Mouse (Mus musculus) Patski (cell line): ENCODE measurements around the gene Mdk. TPM values are rescaled to one million over a fixed set of nuclear protein-coding genes. Genes with fewer than 3 reads are reported as not detected.

Source experiments
- ATAC-seq: fragments of 100-300 bp; one replicate; pipeline ENCODE4 v1.8.0; 2021
- CTCF ChIA-PET: fragments of 350-600 bp; sonication (Branson Sonifier 250); formaldehyde crosslinking; loops from one replicate; lab custom pipeline; 2022; ENCODE audit warnings: inconsistent platforms; lab: Charles Lee
- POLR2A ChIA-PET: fragments of 350-600 bp; sonication (Branson Sonifier 250); formaldehyde crosslinking; loops from one replicate; lab custom pipeline; 2022; ENCODE audit warnings: antibody characterized with exemption, inconsistent platforms; lab: Charles Lee
- DNase-seq: peaks from one replicate; pipeline ENCODE4 v3.0.0-alpha.2; 2011; ENCODE audit warnings: low read depth, low spot score
- H3K27me3 ChIP-seq: fragments of 371-371 bp; one replicate; pipeline ENCODE4 v1.5.1; 2021
- CTCF ChIP-seq: fragments of 100-300 bp; IDR thresholded peaks from one replicate; pipeline ENCODE4 v1.5.1; 2021
- in situ Hi-C: fragments of 300-500 bp; cut with MboI; formaldehyde crosslinking; loops from 3 replicates; pipeline ENCODE4 v1.11.1; 2018; ENCODE audit warnings: low pct_unique_long_range_greater_than_20kb, mixed read lengths
- polyA plus RNA-seq: library from polyadenylated mRNA; unstranded; gene quantifications from one replicate; pipeline ENCODE4 v1.2.3, GENCODE M21; 2021

Mdk gene
- polyA plus RNA-seq, 1 experiment from 2014 or later = 0.13 TPM

DNA sequence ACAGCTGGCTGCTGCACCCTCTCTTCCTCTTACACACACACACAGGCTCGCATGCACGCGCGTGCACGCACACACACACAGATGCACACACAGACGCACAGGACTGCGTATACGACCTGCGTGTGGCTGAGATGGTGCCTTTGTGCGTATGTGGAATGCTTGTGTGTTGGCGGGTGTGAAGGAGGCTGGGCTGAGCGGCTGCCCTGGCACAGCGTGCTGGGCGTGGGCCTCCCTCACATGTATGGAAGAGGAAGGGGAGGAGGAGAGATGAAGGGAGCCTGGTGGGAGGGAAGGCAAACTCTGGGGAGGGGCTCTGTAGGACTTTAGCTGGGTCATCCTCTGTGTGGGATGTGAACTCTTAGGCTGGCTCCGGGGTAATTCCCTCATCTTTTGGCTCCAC, 6.7 kb downstream of the Mdk start:
- in situ Hi-C loops = loop anchor here (5.0 kb wide), 1 partner anchor 143 kb away; no protein-coding TSS in a partner anchor
- no peak for DNase-seq
- ATAC-seq = no peak
- ChIA-PET CTCF (interaction anchor here (1.0 to 1.4 kb wide), 3 partner anchors 10 to 19 kb away, joined by 3 to 4 read pairs (median 3); no protein-coding TSS in a partner anchor), POLR2A (no interaction called here)
- H3K27me3 ChIP-seq = peaks cover 12% of the 10 kb centered on the region
- no peak for TF ChIP-seq CTCF

DNA sequence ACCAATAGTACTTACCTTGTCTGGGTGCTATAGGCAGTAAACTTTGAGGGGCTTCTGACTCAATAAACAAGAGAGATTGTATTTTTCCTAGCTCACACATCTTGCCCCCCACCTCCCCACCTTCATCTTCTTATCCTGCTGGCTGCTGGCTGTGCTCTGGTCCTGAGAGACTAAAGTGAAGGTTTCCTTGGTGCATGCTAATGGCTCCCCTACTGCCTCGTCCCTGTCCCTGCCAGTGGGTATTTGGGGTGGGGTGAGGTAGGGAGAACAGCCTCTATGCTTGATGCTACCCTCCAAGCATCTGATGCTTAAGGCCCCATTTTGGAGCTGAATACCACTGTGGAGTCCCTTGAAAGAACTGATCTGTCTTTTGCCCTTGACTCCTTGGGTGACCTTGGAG, 7.4 kb downstream of the Mdk start:
- POLR2A ChIA-PET = no interaction called here
- no peak for ATAC-seq

GRCm38 (mm10) chr2:91923415-91924337, 8.4 kb downstream of the Mdk start:
- CTCF ChIA-PET = interaction anchor here (1.0 to 1.2 kb wide), 2 partner anchors 21 to 145 kb away, joined by 3 read pairs; no protein-coding TSS in a partner anchor
- ATAC-seq (no peak), DNase-seq (no peak)
- peaks cover 12% of the 10 kb centered on the region for H3K27me3 ChIP-seq
- TF ChIP-seq CTCF = no peak
- POLR2A ChIA-PET = no interaction called here
- in situ Hi-C loops = no loop called here

More for the DNA sequence above, 7.4 kb downstream of the Mdk start:
- H3K27me3 ChIP-seq = peaks cover 12% of the 10 kb centered on the region
- DNase-seq = no peak
- in situ Hi-C loops = loop anchor here (5.0 kb wide), 1 partner anchor 142 kb away; no protein-coding TSS in a partner anchor
- TF ChIP-seq CTCF = no peak
- CTCF ChIA-PET = interaction anchor here (1.3 to 1.4 kb wide), 2 partner anchors 9 to 12 kb away, joined by 3 to 4 read pairs; no protein-coding TSS in a partner anchor

DNA sequence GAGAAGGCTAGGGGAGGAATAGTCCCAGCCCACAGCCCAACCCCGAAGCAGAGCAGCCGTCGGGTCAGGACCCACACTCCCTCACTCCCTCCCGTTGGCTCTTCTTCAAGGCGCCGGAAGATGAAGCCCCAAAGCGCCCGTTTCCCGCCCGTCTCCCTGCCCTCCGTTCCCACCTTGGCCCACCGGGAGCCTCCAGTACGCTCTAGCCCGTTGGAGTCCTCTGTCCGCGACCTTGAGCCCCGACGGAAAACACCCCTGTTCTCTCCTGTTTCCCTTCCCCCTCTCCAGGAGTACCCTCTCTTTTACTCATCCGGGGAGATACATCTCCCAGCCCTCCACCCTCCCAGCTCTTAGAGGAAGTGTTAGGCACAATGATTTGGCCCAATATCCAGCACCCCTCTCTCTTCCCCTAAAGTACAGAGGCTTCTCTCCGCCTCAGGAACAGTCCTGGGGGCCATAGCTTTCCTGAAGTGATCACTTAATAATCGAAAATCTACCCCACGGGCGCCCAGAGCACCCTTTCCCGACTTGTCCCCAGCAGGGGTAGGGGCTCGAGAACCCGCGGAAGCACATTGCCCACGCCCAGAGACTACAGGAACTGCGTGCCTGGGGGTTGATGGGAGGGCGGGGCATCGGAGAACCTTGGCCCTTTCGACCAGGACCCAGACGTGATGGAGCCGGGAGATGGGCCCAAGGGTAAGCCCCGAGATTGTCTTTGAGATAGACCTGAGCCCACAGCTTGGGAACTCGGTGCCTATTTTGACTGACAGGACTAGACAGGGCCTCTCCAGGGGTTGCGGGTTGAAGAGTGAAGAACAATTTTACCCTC, 9.3 kb downstream of the Mdk start:
- no peak for ATAC-seq
- TF ChIP-seq CTCF = no peak
- POLR2A ChIA-PET = no interaction called here
- H3K27me3 ChIP-seq = peaks cover 12% of the 10 kb centered on the region
- CTCF ChIA-PET = no interaction called here
- no peak for DNase-seq
- in situ Hi-C loops = no loop called here

DNA sequence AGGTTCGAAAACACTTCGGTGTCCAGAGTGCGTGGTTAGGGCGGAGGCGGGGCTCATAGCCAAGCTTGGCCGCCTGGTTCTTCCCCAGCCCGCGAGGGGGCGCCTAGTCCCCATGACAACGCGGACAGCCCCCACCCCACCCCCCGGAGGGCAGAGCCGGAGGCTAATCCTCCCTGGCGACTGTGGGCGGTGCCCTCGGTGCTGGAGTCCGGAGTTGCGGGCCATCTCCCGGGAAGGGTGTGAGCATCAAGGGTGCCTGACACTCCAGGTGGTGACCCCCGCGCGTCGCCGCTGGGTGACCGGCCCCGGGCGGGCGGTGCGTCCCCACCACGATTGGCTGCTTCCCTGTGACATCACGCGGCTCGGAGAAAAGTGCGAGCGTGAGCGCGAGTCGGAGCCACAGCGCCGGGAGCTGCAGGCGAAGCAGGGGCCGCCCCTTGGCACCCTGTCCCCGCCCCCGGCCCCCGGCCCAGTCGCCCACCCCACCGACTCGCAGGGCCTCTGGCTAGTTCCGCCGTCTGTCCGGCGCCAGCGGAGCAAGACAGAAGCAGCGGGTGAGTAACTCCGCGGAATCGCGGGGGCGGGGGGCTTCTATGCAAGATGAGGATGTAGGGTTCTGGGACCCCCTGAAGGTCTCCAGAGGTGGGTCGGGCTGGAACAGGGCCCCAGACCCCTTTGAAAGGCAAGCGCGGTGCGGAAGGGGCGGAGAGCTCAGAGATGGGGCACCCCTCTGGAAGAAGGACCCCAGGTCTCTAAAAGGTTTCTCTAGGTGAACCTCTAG, 10.1 kb downstream of the Mdk start:
- no peak for TF ChIP-seq CTCF
- DNase-seq (no peak), ATAC-seq (peak; percentile 40)
- peaks cover 12% of the 10 kb centered on the region for H3K27me3 ChIP-seq
- ChIA-PET POLR2A (interaction anchor here (0.6 kb wide), 1 partner anchor 62 kb away, joined by 4 read pairs; no protein-coding TSS in a partner anchor), CTCF (no interaction called here)
- in situ Hi-C loops = no loop called here

GRCm38 (mm10) chr2:91921181-91921789, 10.8 kb downstream of the Mdk start:
- TF ChIP-seq CTCF = no peak
- ChIA-PET POLR2A (interaction anchor here (0.6 kb wide), 1 partner anchor 61 kb away, joined by 4 read pairs; no protein-coding TSS in a partner anchor), CTCF (no interaction called here)
- peaks cover 12% of the 10 kb centered on the region for H3K27me3 ChIP-seq
- DNase-seq (no peak), ATAC-seq (no peak)
- in situ Hi-C loops = no loop called here

DNA sequence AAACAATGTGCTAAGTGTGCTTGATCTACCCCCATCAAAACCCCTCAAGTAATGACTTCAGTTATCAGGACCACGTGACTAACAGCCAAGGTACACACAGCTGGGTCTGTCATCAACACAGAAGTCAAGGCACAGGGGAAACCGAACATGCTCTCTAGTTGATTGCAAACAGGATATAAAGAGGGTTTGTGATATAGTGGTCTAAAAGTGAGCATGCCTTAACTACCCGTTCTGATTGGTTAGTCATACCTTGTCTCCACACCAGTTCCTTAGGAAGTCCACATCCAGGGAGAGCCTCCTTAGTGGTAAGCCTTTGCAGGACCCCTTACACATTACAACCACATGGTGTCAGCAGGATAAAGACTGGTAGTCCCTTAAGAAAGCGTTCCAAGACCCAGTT, 12.0 kb downstream of the Mdk start:
- H3K27me3 ChIP-seq = peaks cover 12% of the 10 kb centered on the region
- no peak for TF ChIP-seq CTCF
- POLR2A ChIA-PET = no interaction called here
- ATAC-seq (no peak), DNase-seq (no peak)
- CTCF ChIA-PET = no interaction called here
- in situ Hi-C loops = no loop called here

GRCm38 (mm10) chr2:91917096-91917495, 15.0 kb downstream of the Mdk start:
- ATAC-seq (no peak), DNase-seq (no peak)
- in situ Hi-C loops = no loop called here
- POLR2A ChIA-PET = no interaction called here
- CTCF ChIA-PET = interaction anchor here (1.5 to 2.2 kb wide), 2 partner anchors 11 to 137 kb away, joined by 3 to 4 read pairs; no protein-coding TSS in a partner anchor
- no peak for TF ChIP-seq CTCF
- H3K27me3 ChIP-seq = no peaks in the 10 kb centered on the region

GRCm38 (mm10) chr2:91916346-91916977, 15.6 kb downstream of the Mdk start:
- CTCF ChIA-PET = interaction anchor here (0.9 to 2.2 kb wide), 3 partner anchors 9 to 137 kb away, joined by 3 to 4 read pairs (median 3); no protein-coding TSS in a partner anchor
- no peak for TF ChIP-seq CTCF
- in situ Hi-C loops = no loop called here

More at GRCm38 (mm10) chr2:91916346-91916977, 15.6 kb downstream of the Mdk start:
- no peaks in the 10 kb centered on the region for H3K27me3 ChIP-seq
- ATAC-seq (no peak), DNase-seq (no peak)
- POLR2A ChIA-PET = no interaction called here
